Comparison of ENCODE assay signal across 11 mouse cellular contexts in the genomic region with DNA sequence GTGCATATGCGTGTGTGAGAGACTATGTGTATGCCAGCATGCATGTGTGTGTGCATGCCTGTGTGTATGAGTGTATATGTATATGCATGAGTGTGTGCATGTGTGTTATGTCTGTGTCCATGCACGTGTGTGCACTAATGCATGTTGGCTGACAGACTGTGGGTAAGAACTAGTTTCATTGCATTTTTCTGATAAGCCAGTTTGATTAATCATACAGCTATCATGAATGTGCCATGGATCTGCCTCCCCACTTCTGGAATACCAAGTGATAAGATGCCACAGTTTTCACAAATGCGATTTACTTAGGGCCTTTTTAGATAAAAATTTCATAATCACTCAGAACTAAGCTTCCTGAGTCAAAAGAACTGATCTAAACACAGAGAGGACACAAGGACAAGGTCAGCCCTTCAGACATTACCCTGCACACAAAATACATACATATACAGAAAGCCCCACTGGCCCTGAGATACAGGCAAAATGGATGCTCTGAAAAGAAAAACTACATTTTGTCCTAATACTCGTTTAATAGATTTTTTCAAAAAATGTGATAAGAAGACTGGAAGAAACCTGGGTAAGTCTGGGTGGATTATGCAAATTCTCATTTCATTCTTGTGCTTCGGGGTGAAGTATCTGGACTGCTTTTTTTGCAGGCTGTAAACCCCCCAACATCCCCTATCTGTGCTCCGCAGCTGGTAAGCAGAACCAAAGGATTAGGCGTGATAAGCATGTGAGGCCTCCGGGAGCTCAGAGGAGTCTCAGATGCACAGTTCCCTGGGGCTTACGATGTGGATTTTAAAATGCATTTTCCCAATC.
DNase-seq lines count a peak whose midpoint lies in the region; ATAC-seq lines count a peak whose summit lies in the region.
"Had no signal": no experiment of that assay in that cellular context is flagged by ENCODE, and none has a peak within 500 bp of the region (broad histone marks: within the 10 kb centered on the region; RNA-seq: fewer than 3 reads in every experiment).

No protein-coding gene starts in this region.

- H3K4me2 ChIP-seq in heart, embryonic 13.5 days = peak overlapping the region; percentile 20; the same call in 1 of the 2 replicates
- H3K4me2 ChIP-seq in embryonic facial prominence, embryonic 14.5 days (ENCODE audit: low read depth, low read length) = no peak overlapping the region
- H3K4me2 ChIP-seq in midbrain, embryonic 15.5 days = no peak overlapping the region
- H3K4me2 ChIP-seq: embryonic facial prominence, embryonic 12.5 days had no signal

- intact Hi-C loops in gastrocnemius, postnatal 36 days (cut with DNase I) = no loop called here

- H3K27ac ChIP-seq in heart, embryonic 13.5 days (replicated peaks) = no peak overlapping the region; the same call in 1 of the 2 replicates
- no peak overlapping the region for H3K27ac ChIP-seq in embryonic facial prominence, embryonic 14.5 days (replicated peaks; ENCODE audit: low read depth, low read length)
- H3K27ac ChIP-seq in midbrain, embryonic 15.5 days = peak overlapping the region; percentile 87
- H3K27ac ChIP-seq: embryonic facial prominence, embryonic 12.5 days had no signal

- 28% methylated on average over 9 of the region's 9 CpGs for WGBS in heart, embryonic 13.5 days
- 50% methylated on average over 9 of the region's 9 CpGs for WGBS in embryonic facial prominence, embryonic 14.5 days
- 36% methylated on average over 9 of the region's 9 CpGs for WGBS in midbrain, embryonic 15.5 days

- no peaks in the 10 kb centered on the region for H3K9me3 ChIP-seq in heart, embryonic 13.5 days
- H3K9me3 ChIP-seq in embryonic facial prominence, embryonic 14.5 days (ENCODE audit: control insufficient read depth, low read length) = no peaks in the 10 kb centered on the region
- H3K9me3 ChIP-seq in midbrain, embryonic 15.5 days = no peaks in the 10 kb centered on the region
- H3K9me3 ChIP-seq: embryonic facial prominence, embryonic 12.5 days had no signal

- no peaks in the 10 kb centered on the region for H3K27me3 ChIP-seq in heart, embryonic 13.5 days (replicated peaks)
- no peaks in the 10 kb centered on the region for H3K27me3 ChIP-seq in embryonic facial prominence, embryonic 14.5 days (replicated peaks; ENCODE audit: control insufficient read depth, insufficient read depth, low read length)
- no peaks in the 10 kb centered on the region for H3K27me3 ChIP-seq in midbrain, embryonic 15.5 days (replicated peaks)
- H3K27me3 ChIP-seq: embryonic facial prominence, embryonic 12.5 days had no signal

- no peak overlapping the region for H3K9ac ChIP-seq in heart, embryonic 13.5 days
- H3K9ac ChIP-seq in embryonic facial prominence, embryonic 14.5 days (ENCODE audit: low read depth, low read length) = no peak overlapping the region
- no peak overlapping the region for H3K9ac ChIP-seq in midbrain, embryonic 15.5 days
- H3K9ac ChIP-seq: embryonic facial prominence, embryonic 12.5 days had no signal

- peaks cover 22% of the 10 kb centered on the region for H3K4me1 ChIP-seq in heart, embryonic 13.5 days
- H3K4me1 ChIP-seq in embryonic facial prominence, embryonic 14.5 days (ENCODE audit: control insufficient read depth, insufficient read depth, low read length) = no peaks in the 10 kb centered on the region
- peaks cover 68% of the 10 kb centered on the region for H3K4me1 ChIP-seq in midbrain, embryonic 15.5 days
- H3K4me1 ChIP-seq: embryonic facial prominence, embryonic 12.5 days had no signal

- no peaks in the 10 kb centered on the region for H3K36me3 ChIP-seq in heart, embryonic 13.5 days
- no peaks in the 10 kb centered on the region for H3K36me3 ChIP-seq in embryonic facial prominence, embryonic 14.5 days (ENCODE audit: control insufficient read depth, insufficient read depth, low read length)
- H3K36me3 ChIP-seq in midbrain, embryonic 15.5 days (replicated peaks) = no peaks in the 10 kb centered on the region
- H3K36me3 ChIP-seq: embryonic facial prominence, embryonic 12.5 days had no signal

- DNase-seq in heart, adult 9 months (ENCODE audit: low spot score in 2 of 2) = no peak
- DNase-seq in embryonic facial prominence, embryonic 14.5 days (ENCODE audit: low spot score) = peak; percentile 24
- peak; percentile 86 for DNase-seq in liver
- DNase-seq in cerebellum, adult 18-20 months = no peak
- no peak for DNase-seq in thymus, postnatal 4 days
- no peak for DNase-seq in gastrocnemius, postnatal 36 days
- DNase-seq: lung, adult 18-20 months had no signal

- ATAC-seq in heart, embryonic 13.5 days (ENCODE audit: extremely low read depth, insufficient number of reproducible peaks, low FRiP score, low TSS enrichment) = no peak
- no peak for ATAC-seq in embryonic facial prominence, embryonic 14.5 days (ENCODE audit: low read depth)
- peak; percentile 64 for ATAC-seq in midbrain, embryonic 15.5 days (replicated peaks)
- ATAC-seq: activated CD4-positive, CD25-positive, alpha-beta regulatory T cell, adult 4 months had no signal

- H3K4me3 ChIP-seq in heart, embryonic 13.5 days = no peak overlapping the region
- H3K4me3 ChIP-seq in embryonic facial prominence, embryonic 14.5 days (ENCODE audit: low read depth, low read length) = no peak overlapping the region
- no peak overlapping the region for H3K4me3 ChIP-seq in midbrain, embryonic 15.5 days
- H3K4me3 ChIP-seq: embryonic facial prominence, embryonic 12.5 days had no signal

Comparison
In these comparisons a context has a peak if more than half of its experiments do, and no peak if none do; other contexts are left out.
1. DNase-seq: peak in embryonic facial prominence, embryonic 14.5 days (single experiment) and liver (single experiment); none in heart, adult 9 months (0 of 2), cerebellum, adult 18-20 months (0 of 2), thymus, postnatal 4 days (single experiment) and gastrocnemius, postnatal 36 days (0 of 2).